Mouse (Mus musculus): ENCODE results near the gene Spice1. TPM values are rescaled to one million over a fixed set of nuclear protein-coding genes. Genes with fewer than 3 reads are reported as not detected.

Spice1 gene
- total RNA-seq, 2 experiments from 2014 or later, result 6.6 to 7.7 TPM

GRCm38 (mm10) chr16:44434931-44435330, 88.0 kb downstream of the Spice1 start:
- intact Hi-C loops (cut with DNase I), result loop anchor here (10.0 kb wide), 1 partner anchor 190 kb away; no protein-coding TSS in a partner anchor
- TF ChIP-seq CTCF (IDR thresholded peaks at IDR 0.05), result no peak
- peak overlapping the region; percentile 72 for H3K27ac ChIP-seq
- no peak overlapping the region for H3K4me3 ChIP-seq
- DNase-seq, result peak; percentile 56

DNA sequence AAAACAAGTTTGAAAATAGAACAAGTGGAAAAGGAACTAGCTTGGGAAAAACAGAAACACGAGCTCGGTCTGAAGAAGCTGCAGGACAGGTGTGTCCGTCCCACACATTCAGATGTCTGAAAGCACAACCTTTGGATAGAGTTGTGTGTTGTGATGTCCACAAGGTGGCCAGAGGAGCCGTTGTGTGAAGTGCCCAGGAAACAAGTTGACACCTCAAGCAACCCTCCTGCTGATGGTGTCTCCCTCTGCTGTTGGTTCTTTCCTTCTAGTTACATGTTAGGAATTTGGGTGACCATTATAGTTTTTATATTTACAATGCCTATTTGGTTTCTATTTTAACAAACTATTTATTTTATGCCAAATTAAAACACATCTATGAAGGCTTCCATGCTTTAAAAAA, 88.6 kb downstream of the Spice1 start:
- DNase-seq, result peak; percentile 16
- intact Hi-C loops (cut with DNase I), result loop anchor here (10.0 kb wide), 1 partner anchor 191 kb away; no protein-coding TSS in a partner anchor

More for the DNA sequence above, 88.6 kb downstream of the Spice1 start:
- Histone ChIP-seq H3K27ac (peak overlapping the region; percentile 72), H3K4me3 (no peak overlapping the region)
- TF ChIP-seq CTCF (IDR thresholded peaks at IDR 0.05), result peak; percentile 52

Other genes starting within 250 kb of the Spice1 start
- gene Atp6v1a, start 207.4 kb upstream of the Spice1 start, total RNA-seq (2021), result 10 to 100 TPM; 17.0 to 20.1 TPM
- gene Naa50, start 207.3 kb upstream of the Spice1 start, total RNA-seq (2021), result 100 to 1,000 TPM; 181 to 195 TPM
- 10 to 100 TPM; 41.6 to 47.9 TPM for gene Usf3, start 173.9 kb upstream of the Spice1 start, total RNA-seq (2021)
- under 1 TPM; 0.08 to 0.11 TPM for gene Sidt1, start 13.9 kb upstream of the Spice1 start, total RNA-seq (2021)
- not detected for gene Cfap44, start 47.7 kb downstream of the Spice1 start, total RNA-seq (2021)
- gene Boc, start 211.8 kb downstream of the Spice1 start, total RNA-seq (2021), result 1 to 10 TPM; 2.6 to 5.0 TPM